Mouse (Mus musculus) myocyte (in vitro differentiated cells): Measurements from ENCODE around the gene Palm3.

Source experiments
- POLR2A ChIP-seq: IDR thresholded peaks from one replicate; pipeline ENCODE4 v1.6.1; 2011; ENCODE audit warnings: low read depth, mild to moderate bottlenecking, control low read depth, moderate library complexity; ENCODE audit not compliant: insufficient read length
- TCF3 ChIP-seq: IDR thresholded peaks from one replicate; pipeline ENCODE4 v1.6.1; 2011; ENCODE audit warnings: low read depth, control low read depth; ENCODE audit not compliant: insufficient read length
- USF1 ChIP-seq: IDR thresholded peaks from one replicate; pipeline ENCODE4 v1.6.1; 2011; ENCODE audit warnings: low read depth, mild to moderate bottlenecking, control low read depth, moderate library complexity

DNA sequence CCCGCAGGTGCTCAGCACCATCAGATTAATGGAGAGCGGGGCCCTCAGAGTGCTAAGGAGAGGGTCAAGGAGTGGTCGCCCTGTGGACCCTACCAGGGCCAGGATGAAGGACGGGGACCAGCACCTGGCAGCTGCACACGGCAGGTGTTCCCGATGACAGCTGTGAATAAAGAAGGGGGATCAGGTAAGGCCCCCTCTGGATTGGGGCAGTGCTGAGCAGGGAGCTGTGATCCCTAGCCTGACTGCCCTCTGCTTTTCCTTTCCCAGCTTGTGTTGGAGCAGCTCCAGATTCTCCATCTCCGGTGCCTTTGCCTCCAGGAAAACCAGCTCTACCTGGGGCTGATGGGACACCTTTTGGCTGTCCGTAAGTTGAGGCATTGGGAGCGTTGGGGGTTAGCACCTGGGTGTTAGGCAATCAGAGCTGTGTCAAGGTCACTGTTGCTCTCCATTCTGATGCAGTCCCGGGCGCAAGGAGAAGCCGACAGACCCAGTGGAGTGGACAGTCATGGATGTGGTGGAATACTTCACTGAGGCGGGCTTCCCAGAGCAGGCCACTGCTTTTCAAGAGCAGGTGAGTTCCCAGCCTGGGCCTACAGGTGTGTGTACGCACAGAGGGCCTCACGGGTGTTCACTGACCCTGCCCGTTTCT, 22.1 kb upstream of the Palm3 start:
- no peak for TF ChIP-seq USF1
- no peak for TF ChIP-seq POLR2A
- TF ChIP-seq TCF3: no peak
